Mouse (Mus musculus): ENCODE results near the gene Grm4.

Grm4 gene

DNA sequence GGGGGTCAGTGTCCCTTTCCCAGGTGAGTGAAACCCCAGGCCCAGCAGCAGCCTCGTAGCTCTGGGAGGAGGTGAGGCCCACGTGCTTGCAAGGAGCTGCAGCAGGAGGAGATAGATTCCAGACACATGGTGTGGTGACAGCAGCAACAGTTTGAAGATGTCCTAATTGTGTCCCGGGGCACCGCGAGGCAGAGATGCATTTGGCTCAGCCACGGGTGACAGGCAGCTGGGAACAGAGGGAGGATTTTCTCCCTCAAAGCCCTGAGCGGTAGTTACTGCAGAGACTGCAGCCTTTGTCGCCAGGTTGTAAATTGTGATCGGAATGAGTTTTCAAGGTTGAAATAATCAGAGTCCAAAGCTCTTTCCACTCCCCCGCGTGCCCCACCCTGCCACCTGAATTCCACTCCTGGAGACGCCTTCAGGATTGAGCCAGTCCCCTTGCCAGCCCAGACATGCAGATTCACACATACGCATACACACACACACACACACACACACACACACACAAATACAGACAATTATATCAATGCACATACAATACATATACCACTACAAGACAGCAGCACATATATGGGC is 78.6 kb downstream of the Grm4 start:
- DNase-seq: no peak

DNA sequence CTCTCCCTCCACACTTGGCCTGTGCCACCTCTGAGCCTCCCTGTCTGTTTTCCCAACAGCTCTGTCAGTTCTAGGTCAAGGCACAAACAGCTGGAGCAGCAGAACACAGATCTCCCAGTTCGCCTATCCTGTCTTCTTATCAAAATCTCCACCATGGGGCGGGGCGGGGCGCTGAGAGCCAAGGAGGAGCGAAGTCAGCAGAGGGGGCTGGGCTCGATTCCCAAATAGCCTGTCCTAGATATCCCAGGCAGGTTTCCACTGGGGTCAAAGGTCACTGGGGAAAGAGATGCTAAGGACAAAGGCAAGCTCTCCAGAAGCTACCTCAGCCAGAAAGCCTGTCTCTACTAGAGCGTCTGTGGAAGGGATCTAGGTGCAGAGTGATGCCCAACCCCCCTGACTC is 79.4 kb downstream of the Grm4 start:
- DNase-seq: no peak

DNA sequence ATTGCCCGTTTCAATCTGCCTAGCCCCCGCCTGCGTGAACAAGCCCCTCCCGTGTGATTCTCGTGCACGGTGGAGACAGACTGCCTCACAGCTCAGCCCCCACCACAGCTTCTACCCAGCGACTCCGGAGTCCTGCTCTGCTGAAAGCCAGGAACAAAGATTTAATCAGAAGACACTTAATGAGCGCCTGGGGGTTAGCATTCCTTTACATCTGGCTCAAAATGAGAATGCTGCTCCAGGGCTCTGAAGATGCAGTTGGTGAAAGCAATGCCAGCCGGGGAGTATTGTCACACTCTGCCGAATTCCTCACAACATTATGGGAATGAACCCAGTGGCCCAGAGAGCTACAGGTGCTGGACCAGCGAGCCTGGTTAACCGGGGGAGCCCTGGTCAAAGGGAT is 85.4 kb downstream of the Grm4 start:
- DNase-seq: no peak

- no peak for DNase-seq
Measured at GRCm38 (mm10) chr17:27435225-27435624, 86.0 kb downstream of the Grm4 start.

DNA sequence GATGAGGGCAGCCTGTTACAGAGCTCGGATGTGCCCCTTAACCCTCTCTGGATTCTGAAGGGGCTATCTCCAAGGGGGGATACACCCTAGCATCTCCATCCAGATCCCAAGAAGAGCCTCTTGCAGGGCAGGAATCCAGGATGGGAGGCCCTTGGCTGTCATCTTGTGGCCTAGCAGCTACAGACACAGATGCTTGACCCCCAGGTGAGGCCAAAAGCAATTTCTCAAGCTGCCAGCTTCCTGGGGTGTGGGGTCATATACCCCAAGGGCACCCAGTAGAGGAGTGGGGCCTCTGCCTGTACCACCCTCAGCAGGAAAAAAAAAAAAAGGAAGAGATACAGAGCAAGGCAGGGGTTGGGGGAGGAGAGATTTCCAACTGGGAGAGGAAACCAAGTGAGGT is 87.1 kb downstream of the Grm4 start:
- no peak for DNase-seq

GRCm38 (mm10) chr17:27433179-27433680 is 88.0 kb downstream of the Grm4 start:
- no peak for DNase-seq

GRCm38 (mm10) chr17:27432145-27432650 is 89.0 kb downstream of the Grm4 start:
- DNase-seq: no peak

GRCm38 (mm10) chr17:27431049-27431839 is 90.0 kb downstream of the Grm4 start:
- DNase-seq: no peak

- no peak for DNase-seq
Measured at GRCm38 (mm10) chr17:27429757-27430156, 91.4 kb downstream of the Grm4 start.

- no peak for DNase-seq
Measured at GRCm38 (mm10) chr17:27425016-27425415, 96.2 kb downstream of the Grm4 start.

DNA sequence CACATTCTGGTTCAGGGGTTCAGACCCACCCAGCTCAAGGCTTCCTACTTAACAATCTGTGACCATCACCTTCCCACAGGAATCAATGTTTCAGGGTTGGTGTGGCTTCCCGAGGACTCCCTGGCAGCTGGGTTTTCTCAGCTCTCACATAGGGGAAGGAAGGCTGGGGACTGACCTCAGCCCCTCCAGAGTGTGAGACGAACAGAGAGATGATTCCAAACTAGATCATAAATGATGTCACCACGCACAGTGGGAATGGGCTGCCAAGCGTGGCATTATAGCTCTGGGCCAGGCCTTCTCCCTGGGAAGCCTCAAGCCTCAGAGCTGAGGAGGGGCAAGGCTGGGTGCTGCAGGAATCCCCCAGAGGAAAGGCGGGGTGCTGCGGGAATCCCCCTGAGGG is 96.8 kb downstream of the Grm4 start:
- no peak for DNase-seq

GRCm38 (mm10) chr17:27422726-27423381 is 98.3 kb downstream of the Grm4 start:
- no peak for DNase-seq

- no peak for DNase-seq
Measured at GRCm38 (mm10) chr17:27422371-27422725, 98.9 kb downstream of the Grm4 start.

- no peak for DNase-seq
Measured at GRCm38 (mm10) chr17:27421837-27422236, 99.4 kb downstream of the Grm4 start.

DNA sequence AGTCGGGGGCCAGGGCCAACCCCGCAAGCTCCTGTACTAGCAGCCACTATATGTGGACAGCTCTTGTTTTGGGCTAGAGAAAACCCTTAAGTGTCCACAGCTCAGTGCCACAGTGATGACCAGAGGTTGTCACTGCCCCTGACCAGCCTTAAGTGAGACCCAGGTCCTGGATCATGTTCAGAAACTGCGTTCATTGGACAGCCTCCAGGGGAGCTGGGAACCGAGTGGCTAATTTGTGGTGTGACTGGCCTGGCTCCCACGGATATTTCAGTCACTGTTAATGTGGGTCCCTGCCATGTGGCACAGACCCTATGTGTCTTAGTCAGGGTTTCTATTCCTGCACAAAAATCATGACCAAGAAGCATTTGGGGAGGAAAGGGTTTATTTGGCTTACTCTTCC is 112.2 kb downstream of the Grm4 start:
- DNase-seq: no peak

- no peak for DNase-seq
Measured at GRCm38 (mm10) chr17:27408531-27408930, 112.7 kb downstream of the Grm4 start.

- DNase-seq: no peak
Measured at GRCm38 (mm10) chr17:27406956-27407355, 114.2 kb downstream of the Grm4 start.

GRCm38 (mm10) chr17:27405376-27406024 is 115.7 kb downstream of the Grm4 start:
- no peak for DNase-seq

GRCm38 (mm10) chr17:27401200-27401599 is 120.0 kb downstream of the Grm4 start:
- peak; percentile 17 for DNase-seq

GRCm38 (mm10) chr17:27393931-27394330 is 127.3 kb downstream of the Grm4 start:
- no peak for DNase-seq

DNA sequence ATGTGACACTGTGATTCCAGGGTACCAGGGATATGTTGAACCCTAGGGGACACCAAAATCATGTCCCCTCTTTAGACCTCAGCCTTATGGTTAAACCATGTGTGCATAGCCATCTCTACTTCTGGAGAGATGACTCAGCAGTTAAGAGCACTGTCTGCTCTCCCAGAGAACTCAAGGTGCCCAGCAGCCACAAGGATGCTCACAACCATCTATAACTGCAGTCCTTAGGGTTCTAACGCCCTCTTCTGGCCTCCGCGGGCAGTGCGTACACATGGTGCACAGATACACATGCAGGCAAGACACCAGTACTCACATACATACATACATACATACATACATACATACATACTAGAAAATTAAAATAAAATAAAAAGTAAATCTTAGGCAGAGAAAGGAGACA is 127.8 kb downstream of the Grm4 start:
- DNase-seq: no peak

DNA sequence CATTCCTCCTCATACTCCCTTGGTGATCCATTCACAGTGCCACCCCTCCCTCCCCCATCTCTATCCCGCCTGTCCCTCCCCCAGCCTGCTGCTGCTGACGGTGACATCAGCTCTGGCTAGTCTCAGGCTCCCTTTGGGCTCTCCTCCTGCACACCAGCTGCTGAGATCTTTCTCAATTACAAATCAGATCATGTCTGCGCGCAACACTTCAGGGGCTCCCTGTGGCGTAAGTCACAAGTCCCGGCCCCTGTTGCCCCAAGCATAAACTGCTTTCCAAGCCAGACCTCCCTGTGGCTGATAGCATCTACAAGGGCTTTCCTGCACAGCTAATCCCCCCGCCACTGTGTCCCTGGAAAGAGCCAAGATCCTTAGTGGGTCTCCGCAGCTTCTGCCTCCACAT is 128.3 kb downstream of the Grm4 start:
- no peak for DNase-seq

DNA sequence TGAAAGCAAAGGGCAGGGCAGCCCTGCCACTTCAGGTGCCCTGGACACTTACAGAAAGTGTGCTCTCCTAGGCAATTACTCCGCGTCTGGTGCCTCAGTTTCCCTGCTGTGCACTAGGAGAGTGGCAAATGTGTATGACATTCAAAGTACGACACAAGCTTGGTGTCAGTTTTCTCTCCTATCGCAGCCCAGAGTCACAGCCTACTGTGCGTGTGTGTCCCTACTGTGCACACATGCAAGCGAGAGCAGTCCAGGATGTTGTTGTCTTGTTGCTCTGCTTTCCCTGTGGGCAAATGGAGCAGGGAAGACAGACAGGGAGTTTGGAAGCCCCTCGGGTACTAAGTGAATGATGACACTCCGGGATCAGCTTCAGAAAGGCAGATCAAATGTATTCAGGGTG is 131.2 kb downstream of the Grm4 start:
- DNase-seq: no peak
